Mouse (Mus musculus): ENCODE results near the gene Ccdc78.

DNA sequence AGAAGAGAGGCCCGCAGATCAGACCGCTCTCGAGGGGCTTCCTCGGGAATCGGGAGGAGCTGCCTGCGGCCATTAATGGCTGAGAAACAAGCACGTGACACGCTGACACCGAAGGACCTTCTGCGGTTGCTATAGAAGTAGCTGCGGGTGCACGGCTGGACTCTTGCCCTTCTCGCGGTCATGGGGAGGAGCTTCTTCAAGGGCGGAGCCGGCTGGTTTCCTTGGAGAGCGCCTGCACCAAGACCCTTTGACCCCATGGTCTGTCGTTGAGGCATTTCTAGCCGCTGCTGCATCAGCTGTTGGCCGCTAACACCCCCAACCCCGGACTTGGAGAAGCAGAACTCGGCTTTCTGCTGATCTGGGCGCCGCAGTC lies 46.9 kb downstream of the Ccdc78 start, which contains the start of gene Stub1:
- no peak for TF ChIP-seq JUND (IDR thresholded peaks at IDR 0.05; ENCODE audit: low read depth, low read length)
- TF ChIP-seq CHD2 (IDR thresholded peaks at IDR 0.05; ENCODE audit: low read length): no peak
- no peak; a peak in 1 of 4 replicates for TF ChIP-seq POLR2A (IDR thresholded peaks at IDR 0.05; ENCODE audit: control insufficient read depth in 1 of 2, insufficient read depth in 1 of 2, low read depth in 1 of 2, low read length in 2 of 2, poor library complexity in 1 of 2)
- no peak for TF ChIP-seq E2F4 (IDR thresholded peaks at IDR 0.05; ENCODE audit: borderline replicate concordance, low read depth, low read length)
- TF ChIP-seq USF1 (IDR thresholded peaks at IDR 0.05; ENCODE audit: low read depth, low read length): peak; percentile 57
- TF ChIP-seq ETS1 (IDR thresholded peaks at IDR 0.05; ENCODE audit: low read depth, low read length): no peak
- no peak for TF ChIP-seq USF2 (IDR thresholded peaks at IDR 0.05; ENCODE audit: borderline replicate concordance in 1 of 2, insufficient read depth in 1 of 2, low read depth in 1 of 2, low read length in 2 of 2)
- TF ChIP-seq TCF12 (IDR thresholded peaks at IDR 0.05; ENCODE audit: low read depth, low read length): 0 out of 2 replicates have a peak, but pooled peaks have one; percentile 1
- no peak for TF ChIP-seq CTCF (IDR thresholded peaks at IDR 0.05 in 2 of 3, conservative IDR thresholded peaks at IDR 0.05 in 1 of 3; ENCODE audit: control insufficient read depth in 1 of 3, insufficient read depth in 1 of 3, low read depth in 2 of 3, low read length in 3 of 3, poor library complexity in 1 of 3, severe bottlenecking in 1 of 3)

Data from MEL (cell line).